Mouse (Mus musculus): Measurements from ENCODE around the gene Cbwd1. TPM values are rescaled to one million over a fixed set of nuclear protein-coding genes. Genes with fewer than 3 reads are reported as not detected.

The Cbwd1 gene
- polyA plus RNA-seq, 1 experiment: 1.9 TPM

- Histone ChIP-seq H3K27ac (ENCODE audit: control insufficient read depth, insufficient read depth, low read length) (no peak overlapping the region), H3K36me3 (ENCODE audit: control insufficient read depth, insufficient read depth, low read length) (no peaks in the 10 kb centered on the region), H3K4me1 (replicated peaks; ENCODE audit: control insufficient read depth, insufficient read depth, low read length) (peaks cover 5% of the 10 kb centered on the region), H3K27me3 (ENCODE audit: control insufficient read depth, insufficient read depth, low read length) (no peaks in the 10 kb centered on the region), H3K4me3 (ENCODE audit: control insufficient read depth, insufficient read depth, low read length) (no peak overlapping the region)
- TF ChIP-seq POLR2A (IDR thresholded peaks at IDR 0.05; ENCODE audit: control insufficient read depth, extremely low read depth, insufficient read depth, low read length, poor library complexity) (no peak), CTCF (IDR thresholded peaks at IDR 0.05; ENCODE audit: borderline replicate concordance, control insufficient read depth, extremely low read depth, insufficient read depth, low read length, poor library complexity) (no peak)
- 17% methylated on average over 9 of the region's 9 CpGs for WGBS
- DNase-seq: no peak
Measured at GRCm38 (mm10) chr19:25000153-25000552, 38.7 kb upstream of the Cbwd1 start.

- peak; percentile 73 for DNase-seq
- peaks cover 8% of the 10 kb centered on the region for H3K4me1 ChIP-seq (replicated peaks; ENCODE audit: control insufficient read depth, insufficient read depth, low read length)
- no peaks in the 10 kb centered on the region for H3K36me3 ChIP-seq (ENCODE audit: control insufficient read depth, insufficient read depth, low read length)
- no peaks in the 10 kb centered on the region for H3K27me3 ChIP-seq (ENCODE audit: control insufficient read depth, insufficient read depth, low read length)
- WGBS: under 1% methylated on average over 108 of the region's 109 CpGs
- no peak within 1 kb of the TSS for H3K27ac ChIP-seq (ENCODE audit: control insufficient read depth, insufficient read depth, low read length)
- H3K4me3 ChIP-seq (ENCODE audit: control insufficient read depth, insufficient read depth, low read length): peak within 1 kb of the TSS; percentile 82
- TF ChIP-seq POLR2A (IDR thresholded peaks at IDR 0.05; ENCODE audit: control insufficient read depth, extremely low read depth, insufficient read depth, low read length, poor library complexity) (peak; percentile 35; the same call in 1 of the 2 replicates), CTCF (IDR thresholded peaks at IDR 0.05; ENCODE audit: borderline replicate concordance, control insufficient read depth, extremely low read depth, insufficient read depth, low read length, poor library complexity) (no peak)
Measured at GRCm38 (mm10) chr19:24999201-24999886, 37.9 kb upstream of the Cbwd1 start, which contains the start of gene Dock8. TSS of gene Dock8 (plus strand) at chr19:24999534.

- Histone ChIP-seq H3K27me3 (ENCODE audit: control insufficient read depth, insufficient read depth, low read length) (no peaks in the 10 kb centered on the region), H3K36me3 (ENCODE audit: control insufficient read depth, insufficient read depth, low read length) (no peaks in the 10 kb centered on the region), H3K4me3 (ENCODE audit: control insufficient read depth, insufficient read depth, low read length) (no peak overlapping the region), H3K27ac (ENCODE audit: control insufficient read depth, insufficient read depth, low read length) (no peak overlapping the region), H3K4me1 (replicated peaks; ENCODE audit: control insufficient read depth, insufficient read depth, low read length) (peaks cover 10% of the 10 kb centered on the region)
- TF ChIP-seq CTCF (IDR thresholded peaks at IDR 0.05; ENCODE audit: borderline replicate concordance, control insufficient read depth, extremely low read depth, insufficient read depth, low read length, poor library complexity): no peak
- TF ChIP-seq POLR2A (IDR thresholded peaks at IDR 0.05; ENCODE audit: control insufficient read depth, extremely low read depth, insufficient read depth, low read length, poor library complexity): no peak
- WGBS: 19% methylated on average over 5 of the region's 5 CpGs
- no peak for DNase-seq
Measured at GRCm38 (mm10) chr19:24998561-24998960, 37.2 kb upstream of the Cbwd1 start.

- 65% methylated on average over 12 of the region's 12 CpGs for WGBS
- Histone ChIP-seq H3K27ac (ENCODE audit: control insufficient read depth, insufficient read depth, low read length) (no peak overlapping the region), H3K4me3 (ENCODE audit: control insufficient read depth, insufficient read depth, low read length) (no peak overlapping the region), H3K27me3 (ENCODE audit: control insufficient read depth, insufficient read depth, low read length) (no peaks in the 10 kb centered on the region), H3K36me3 (ENCODE audit: control insufficient read depth, insufficient read depth, low read length) (no peaks in the 10 kb centered on the region), H3K4me1 (replicated peaks; ENCODE audit: control insufficient read depth, insufficient read depth, low read length) (peaks cover 13% of the 10 kb centered on the region)
- DNase-seq: no peak
- TF ChIP-seq CTCF (IDR thresholded peaks at IDR 0.05; ENCODE audit: borderline replicate concordance, control insufficient read depth, extremely low read depth, insufficient read depth, low read length, poor library complexity) (no peak), POLR2A (IDR thresholded peaks at IDR 0.05; ENCODE audit: control insufficient read depth, extremely low read depth, insufficient read depth, low read length, poor library complexity) (no peak)
Measured at GRCm38 (mm10) chr19:24996815-24997704, 35.6 kb upstream of the Cbwd1 start.

- 30% methylated on average over 8 of the region's 8 CpGs for WGBS
- Histone ChIP-seq H3K27ac (ENCODE audit: control insufficient read depth, insufficient read depth, low read length) (no peak overlapping the region), H3K36me3 (ENCODE audit: control insufficient read depth, insufficient read depth, low read length) (no peaks in the 10 kb centered on the region), H3K4me1 (replicated peaks; ENCODE audit: control insufficient read depth, insufficient read depth, low read length) (peaks cover 20% of the 10 kb centered on the region), H3K27me3 (ENCODE audit: control insufficient read depth, insufficient read depth, low read length) (no peaks in the 10 kb centered on the region), H3K4me3 (ENCODE audit: control insufficient read depth, insufficient read depth, low read length) (no peak overlapping the region)
- no peak for DNase-seq
- TF ChIP-seq CTCF (IDR thresholded peaks at IDR 0.05; ENCODE audit: borderline replicate concordance, control insufficient read depth, extremely low read depth, insufficient read depth, low read length, poor library complexity): no peak
- no peak for TF ChIP-seq POLR2A (IDR thresholded peaks at IDR 0.05; ENCODE audit: control insufficient read depth, extremely low read depth, insufficient read depth, low read length, poor library complexity)
Measured at GRCm38 (mm10) chr19:24994900-24995299, 33.5 kb upstream of the Cbwd1 start.

- no peak for TF ChIP-seq POLR2A (IDR thresholded peaks at IDR 0.05; ENCODE audit: control insufficient read depth, extremely low read depth, insufficient read depth, low read length, poor library complexity)
- no peak for TF ChIP-seq CTCF (IDR thresholded peaks at IDR 0.05; ENCODE audit: borderline replicate concordance, control insufficient read depth, extremely low read depth, insufficient read depth, low read length, poor library complexity)
- Histone ChIP-seq H3K4me1 (replicated peaks; ENCODE audit: control insufficient read depth, insufficient read depth, low read length) (peaks cover 17% of the 10 kb centered on the region), H3K27ac (ENCODE audit: control insufficient read depth, insufficient read depth, low read length) (no peak overlapping the region), H3K4me3 (ENCODE audit: control insufficient read depth, insufficient read depth, low read length) (no peak overlapping the region), H3K27me3 (ENCODE audit: control insufficient read depth, insufficient read depth, low read length) (no peaks in the 10 kb centered on the region), H3K36me3 (ENCODE audit: control insufficient read depth, insufficient read depth, low read length) (no peaks in the 10 kb centered on the region)
- DNase-seq: no peak
- 83% methylated on average over 6 of the region's 6 CpGs for WGBS
Measured at GRCm38 (mm10) chr19:24993526-24993925, 32.1 kb upstream of the Cbwd1 start.
